Mouse (Mus musculus): Measurements from ENCODE around the gene Gm9117. TPM values are rescaled to one million over a fixed set of nuclear protein-coding genes. Genes with fewer than 3 reads are reported as not detected.
"Not testable (repeated sequence)": the region's sequence is repeated elsewhere in the genome, so short reads cannot be mapped to it uniquely, and the experiment has no call there.

Gene Gm9117
- not detected for total RNA-seq (2021)

- DNase-seq (ENCODE audit: extremely low spot score in 1 of 2, low spot score in 1 of 2): not testable (repeated sequence)
Observed at GRCm38 (mm10) chr3:93943443-93943842, at the start of gene Gm9117. Gene Gm9117, minus strand, starts transcription at chr3:93943543.

- not testable (repeated sequence) for DNase-seq (ENCODE audit: extremely low spot score in 1 of 2, low spot score in 1 of 2)
Observed at GRCm38 (mm10) chr3:93968938-93969337, 25.6 kb upstream of the Gm9117 start.

- DNase-seq (ENCODE audit: extremely low spot score in 1 of 2, low spot score in 1 of 2): not testable (repeated sequence)
Observed at GRCm38 (mm10) chr3:93961214-93961613, 17.9 kb upstream of the Gm9117 start, which contains the start of gene Tdpoz5. Gene Tdpoz5, minus strand, starts transcription at chr3:93961314.

GRCm38 (mm10) chr3:93938386-93938785 lies 5.0 kb downstream of the Gm9117 start:
- DNase-seq (ENCODE audit: extremely low spot score in 1 of 2, low spot score in 1 of 2): not testable (repeated sequence)

Other genes with a start within 250 kb of the Gm9117 start
- gene Gm5773, start 170.5 kb downstream of the Gm9117 start, total RNA-seq (2021): not detected
- gene Tdpoz4, start 147.1 kb downstream of the Gm9117 start, total RNA-seq (2021): not detected
- gene Tdpoz3, start 117.5 kb downstream of the Gm9117 start, total RNA-seq (2021): not detected
- not detected for gene Tdpoz5, start 17.8 kb upstream of the Gm9117 start, total RNA-seq (2021)
- not detected for gene Gm9125, start 111.3 kb upstream of the Gm9117 start, total RNA-seq (2021)
- gene Gm10697, start 129.1 kb upstream of the Gm9117 start, total RNA-seq (2021): not detected
- gene Gm10696, start 234.7 kb upstream of the Gm9117 start, total RNA-seq (2021): not detected